Mouse (Mus musculus) midbrain, embryonic 15.5 days (tissue): ENCODE measurements at regions not wholly inside any gene's neighbourhood (a gene's known extent, or its start where the extent isn't known, plus 50 kb on each side); places are given as distances from the start of the nearest gene placed in this dataset.

Experiments used
- ATAC-seq: fragments of 200-750 bp; cut with Nextera tagmentation; replicated peaks from 2 replicates; pipeline ENCODE4 v1.8.0; 2017; ENCODE audit warnings: moderate TSS enrichment
- H3K27ac ChIP-seq: fragments of 300-500 bp; sonication (generic); 2 replicates; pipeline ENCODE4 v1.5.1; 2015; ENCODE audit warnings: mild to moderate bottlenecking, inconsistent platforms
- H3K27me3 ChIP-seq: fragments of 300-500 bp; sonication (generic); replicated peaks from 2 replicates; pipeline ENCODE4 v1.6.1; 2015; ENCODE audit warnings: inconsistent platforms
- H3K36me3 ChIP-seq: fragments of 300-500 bp; sonication (generic); replicated peaks from 2 replicates; pipeline ENCODE4 v1.6.1; 2015; ENCODE audit warnings: inconsistent platforms
- H3K4me1 ChIP-seq: fragments of 300-500 bp; sonication (generic); 2 replicates; pipeline ENCODE4 v1.6.1; 2015; ENCODE audit warnings: inconsistent platforms
- H3K4me2 ChIP-seq: fragments of 300-500 bp; sonication (generic); 2 replicates; pipeline ENCODE4 v1.6.1; 2015; ENCODE audit warnings: inconsistent platforms, mild to moderate bottlenecking, moderate library complexity
- H3K4me3 ChIP-seq: fragments of 300-500 bp; sonication (generic); 2 replicates; pipeline ENCODE4 v1.5.1; 2015; ENCODE audit warnings: mild to moderate bottlenecking, inconsistent platforms
- H3K9ac ChIP-seq: fragments of 300-500 bp; sonication (generic); 2 replicates; pipeline ENCODE4 v1.6.1; 2015; ENCODE audit warnings: mild to moderate bottlenecking, inconsistent platforms
- H3K9me3 ChIP-seq: fragments of 300-500 bp; sonication (generic); 2 replicates; pipeline ENCODE4 v1.6.1; 2016; ENCODE audit warnings: inconsistent platforms
- WGBS: fragments of 180-500 bp; shearing (Covaris S2); methylation state at CpG from one replicate; pipeline ENCODE4 v1.1.7; 2015; ENCODE audit warnings: mixed read lengths; 5-methylcytosine and 5-hydroxymethylcytosine counted together

DNA sequence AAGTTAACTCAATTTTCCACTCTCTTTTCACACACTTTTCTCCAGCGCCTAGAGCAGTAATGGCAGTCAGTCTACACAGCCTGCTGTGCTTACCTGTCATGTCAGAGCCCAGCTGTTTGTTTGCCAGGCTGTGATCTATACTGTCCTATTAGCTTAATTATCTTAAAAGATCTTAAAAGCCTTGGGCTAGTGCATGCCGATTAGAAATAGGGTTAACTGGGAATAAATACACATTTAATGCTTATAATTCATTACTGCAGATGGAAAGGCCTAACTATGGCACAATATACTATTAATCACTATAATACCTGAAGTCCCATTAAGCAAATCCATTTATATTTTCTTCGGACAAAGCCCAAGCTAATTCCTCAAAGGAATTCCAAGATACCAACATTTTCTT, 523.6 kb upstream of the Adamts16 start:
- no peak for ATAC-seq
- Histone ChIP-seq H3K4me3 (no peak overlapping the region), H3K27me3 (no peaks in the 10 kb centered on the region), H3K4me1 (no peaks in the 10 kb centered on the region), H3K27ac (no peak overlapping the region), H3K9me3 (no peaks in the 10 kb centered on the region), H3K9ac (no peak overlapping the region), H3K4me2 (no peak overlapping the region), H3K36me3 (no peaks in the 10 kb centered on the region)
- 70% methylated on average over 3 of the region's 3 CpGs for WGBS

DNA sequence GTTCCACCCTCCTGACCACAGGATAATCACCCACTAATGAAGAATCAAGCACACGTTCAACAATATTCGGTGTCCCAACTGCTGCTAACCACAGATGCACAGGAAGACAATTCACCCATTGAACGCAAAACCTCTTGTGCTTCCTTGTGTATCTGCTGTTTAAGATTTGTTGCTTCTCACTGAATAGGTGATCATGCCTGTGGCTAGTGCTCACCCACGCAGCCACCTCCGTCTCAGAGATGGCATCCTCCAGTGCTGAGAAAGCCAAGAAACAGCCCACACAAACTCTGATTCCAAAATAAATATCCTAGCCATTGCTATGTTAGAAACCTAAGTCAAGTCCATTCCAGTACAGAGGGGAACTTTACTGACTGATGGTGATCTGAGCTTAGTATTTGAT, 520.7 kb upstream of the Adamts16 start:
- Histone ChIP-seq H3K9ac (no peak overlapping the region), H3K4me1 (no peaks in the 10 kb centered on the region), H3K9me3 (no peaks in the 10 kb centered on the region), H3K4me2 (no peak overlapping the region), H3K27me3 (no peaks in the 10 kb centered on the region), H3K36me3 (no peaks in the 10 kb centered on the region), H3K4me3 (no peak overlapping the region), H3K27ac (no peak overlapping the region)
- no peak for ATAC-seq
- WGBS, result 76% methylated on average over 5 of the region's 5 CpGs

DNA sequence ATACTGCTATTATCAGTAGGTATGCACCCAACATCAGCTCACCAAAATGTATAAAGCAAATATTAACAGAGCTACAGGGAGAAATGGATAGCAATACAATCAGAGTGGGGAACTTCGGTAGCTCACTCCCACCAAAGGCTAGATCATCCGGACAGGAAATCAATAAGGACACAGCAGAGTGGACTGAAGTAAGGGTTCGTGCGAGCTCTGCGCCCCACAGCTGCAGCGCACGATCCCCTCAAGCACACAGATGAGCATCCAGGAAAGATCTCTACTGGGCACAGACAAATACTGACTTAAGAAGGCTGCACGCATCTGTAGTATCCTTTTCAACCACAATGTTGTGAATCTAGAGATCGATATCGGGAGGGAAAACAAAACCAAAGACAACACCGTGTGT, 517.5 kb upstream of the Adamts16 start:
- H3K9ac ChIP-seq, result no peak overlapping the region
- no peaks in the 10 kb centered on the region for H3K4me1 ChIP-seq
- no peak for ATAC-seq
- no peaks in the 10 kb centered on the region for H3K36me3 ChIP-seq
- H3K9me3 ChIP-seq, result no peaks in the 10 kb centered on the region
- no peak overlapping the region for H3K4me2 ChIP-seq
- H3K27ac ChIP-seq, result no peak overlapping the region
- H3K4me3 ChIP-seq, result no peak overlapping the region
- WGBS, result 84% methylated on average over 11 of the region's 11 CpGs
- H3K27me3 ChIP-seq, result no peaks in the 10 kb centered on the region

DNA sequence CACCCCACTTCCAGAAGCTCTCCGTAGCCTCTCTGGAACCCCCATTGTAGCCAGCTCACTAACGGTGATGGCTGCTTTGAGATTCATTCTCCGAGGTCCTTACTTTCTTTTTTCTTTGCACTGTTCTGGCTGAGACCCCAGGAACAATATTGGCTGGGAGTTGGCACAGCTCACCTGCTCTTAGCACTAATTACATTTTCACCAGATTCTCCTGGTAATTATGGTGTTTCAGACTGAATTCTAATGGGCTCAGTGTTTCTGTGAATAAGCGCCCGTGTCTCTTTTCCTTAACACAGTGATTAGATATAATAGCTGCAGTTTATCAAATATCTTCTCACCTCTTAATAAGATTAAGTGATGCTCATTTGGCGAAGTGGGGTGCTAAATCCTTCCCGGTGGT, 509.2 kb upstream of the Adamts16 start:
- Histone ChIP-seq H3K4me2 (no peak overlapping the region), H3K4me1 (no peaks in the 10 kb centered on the region), H3K27me3 (no peaks in the 10 kb centered on the region), H3K36me3 (no peaks in the 10 kb centered on the region), H3K4me3 (no peak overlapping the region), H3K9me3 (no peaks in the 10 kb centered on the region), H3K9ac (no peak overlapping the region), H3K27ac (no peak overlapping the region)
- ATAC-seq, result no peak
- 65% methylated on average over 7 of the region's 7 CpGs for WGBS

DNA sequence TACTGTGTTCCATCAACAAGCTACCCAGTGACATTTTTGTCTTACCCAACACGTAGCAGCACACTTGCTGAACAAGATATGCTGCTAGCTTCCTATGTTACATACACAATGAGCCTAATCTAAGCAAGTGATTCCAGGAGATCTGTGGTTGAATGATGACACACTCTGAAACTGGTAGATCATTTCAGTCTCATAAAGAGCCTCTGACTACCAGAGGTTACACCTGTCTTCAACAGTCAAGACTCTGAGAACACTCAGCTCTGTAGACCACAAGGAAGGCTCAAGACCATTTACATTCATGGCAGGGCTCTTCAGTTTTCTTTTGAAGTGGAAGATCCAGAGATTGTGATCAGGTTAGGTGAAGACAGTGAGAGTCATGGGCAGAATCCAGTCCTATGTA, 501.3 kb upstream of the Adamts16 start:
- Histone ChIP-seq H3K27me3 (no peaks in the 10 kb centered on the region), H3K9ac (no peak overlapping the region), H3K4me1 (no peaks in the 10 kb centered on the region), H3K36me3 (no peaks in the 10 kb centered on the region), H3K27ac (no peak overlapping the region), H3K4me3 (no peak overlapping the region), H3K9me3 (no peaks in the 10 kb centered on the region), H3K4me2 (no peak overlapping the region)
- WGBS, result 93% methylated on average over 1 of the region's 1 CpGs
- ATAC-seq, result no peak

DNA sequence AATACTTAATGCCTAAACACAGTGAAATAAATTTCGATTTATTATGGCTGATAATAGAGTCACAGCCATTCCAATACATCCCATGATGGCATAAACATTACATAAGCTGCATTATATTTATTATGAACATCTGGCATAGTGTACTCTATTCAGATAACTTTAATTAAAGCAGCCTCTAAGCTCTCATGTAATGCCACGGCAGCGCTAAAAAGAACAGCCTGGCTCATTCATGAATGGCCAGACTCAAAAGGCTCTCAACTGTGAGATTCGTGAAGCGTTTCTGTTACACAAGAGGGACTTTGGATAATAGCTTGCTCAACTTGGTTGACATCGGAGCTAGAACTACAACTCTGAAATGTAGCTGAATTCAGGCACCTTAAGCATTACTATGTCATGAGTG, 497.1 kb upstream of the Adamts16 start:
- no peak overlapping the region for H3K4me2 ChIP-seq
- WGBS, result 19% methylated on average over 6 of the region's 6 CpGs
- no peak for ATAC-seq
- H3K4me1 ChIP-seq, result no peaks in the 10 kb centered on the region
- no peaks in the 10 kb centered on the region for H3K9me3 ChIP-seq
- no peak overlapping the region for H3K9ac ChIP-seq
- H3K27me3 ChIP-seq, result 0 out of 2 replicates have a peak, but pooled peaks cover 2% of the 10 kb centered on the region
- H3K4me3 ChIP-seq, result no peak overlapping the region
- H3K36me3 ChIP-seq, result no peaks in the 10 kb centered on the region
- H3K27ac ChIP-seq, result no peak overlapping the region

DNA sequence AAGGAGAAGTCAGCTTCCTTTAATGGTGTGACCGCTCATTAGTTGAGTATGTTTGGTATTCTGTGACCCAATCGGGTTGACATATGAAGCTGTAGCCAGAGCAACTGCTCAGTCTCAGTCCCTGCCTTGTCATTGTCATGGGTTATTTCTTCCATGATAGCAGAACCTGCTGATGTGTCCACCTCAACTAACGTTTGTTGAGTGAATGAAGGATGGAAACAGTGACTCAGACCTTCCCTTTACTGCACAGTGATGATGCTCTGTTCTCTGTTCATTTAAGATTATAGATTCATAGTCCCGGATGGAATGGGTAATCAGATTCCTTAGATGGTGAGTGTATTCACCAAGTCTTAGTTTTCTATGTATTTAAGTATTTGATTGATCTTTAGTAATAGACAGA, 493.3 kb upstream of the Adamts16 start:
- H3K36me3 ChIP-seq, result no peaks in the 10 kb centered on the region
- no peak for ATAC-seq
- 89% methylated on average over 4 of the region's 4 CpGs for WGBS
- no peak overlapping the region for H3K4me2 ChIP-seq
- H3K9ac ChIP-seq, result no peak overlapping the region
- no peaks in the 10 kb centered on the region for H3K9me3 ChIP-seq
- H3K27ac ChIP-seq, result no peak overlapping the region
- 0 out of 2 replicates have a peak, but pooled peaks cover 2% of the 10 kb centered on the region for H3K27me3 ChIP-seq
- H3K4me1 ChIP-seq, result peaks cover 8% of the 10 kb centered on the region; the same call in 1 of the 2 replicates
- H3K4me3 ChIP-seq, result no peak overlapping the region

DNA sequence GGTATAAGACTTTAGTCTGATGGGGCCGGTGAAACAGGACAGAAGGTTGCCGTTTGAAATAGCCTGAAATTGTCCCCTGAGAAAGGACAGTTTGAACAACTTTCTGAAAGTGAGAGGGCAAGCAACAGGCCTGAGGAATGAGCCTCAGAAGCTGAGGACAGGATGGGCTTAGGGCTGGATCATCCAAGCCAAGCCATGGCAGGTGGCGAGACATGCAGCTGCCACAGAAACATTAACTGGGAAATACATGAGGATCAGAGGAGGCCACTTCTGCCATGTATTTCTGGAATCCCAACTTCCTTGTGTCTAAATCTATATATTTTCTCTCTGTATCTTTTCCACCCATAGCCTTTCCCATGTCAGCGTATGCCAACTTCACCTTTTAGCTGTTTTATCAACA, 491.5 kb upstream of the Adamts16 start:
- H3K4me2 ChIP-seq, result no peak overlapping the region
- H3K9ac ChIP-seq, result no peak overlapping the region
- H3K4me3 ChIP-seq, result no peak overlapping the region
- no peak for ATAC-seq
- H3K4me1 ChIP-seq, result peaks cover 11% of the 10 kb centered on the region; the same call in 1 of the 2 replicates
- 95% methylated on average over 4 of the region's 4 CpGs for WGBS
- H3K27me3 ChIP-seq, result 0 out of 2 replicates have a peak, but pooled peaks cover 2% of the 10 kb centered on the region
- H3K36me3 ChIP-seq, result no peaks in the 10 kb centered on the region
- H3K27ac ChIP-seq, result no peak overlapping the region
- H3K9me3 ChIP-seq, result no peaks in the 10 kb centered on the region

DNA sequence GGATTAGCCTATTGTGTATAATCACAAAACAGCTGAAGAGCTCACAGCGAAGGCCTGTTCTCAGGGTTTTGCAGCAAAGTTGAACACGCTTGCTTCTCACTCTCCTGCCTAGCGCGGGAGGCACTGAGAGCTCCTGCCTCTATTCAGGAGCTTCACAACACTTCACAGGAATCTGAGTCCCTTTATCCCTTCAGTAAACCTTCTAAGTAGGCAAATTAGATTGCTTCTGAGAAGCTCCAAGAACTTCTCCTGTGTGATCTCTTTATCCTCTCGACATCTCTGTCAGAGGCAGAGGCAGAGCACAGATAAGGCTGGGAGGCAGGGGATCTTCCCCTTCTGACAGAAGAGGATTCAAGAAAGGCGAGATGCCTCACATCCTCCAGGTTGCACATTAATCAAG, 488.7 kb upstream of the Adamts16 start:
- no peaks in the 10 kb centered on the region for H3K27me3 ChIP-seq
- H3K4me2 ChIP-seq, result no peak overlapping the region
- no peaks in the 10 kb centered on the region for H3K36me3 ChIP-seq
- no peak overlapping the region for H3K4me3 ChIP-seq
- no peak for ATAC-seq
- no peak overlapping the region for H3K27ac ChIP-seq
- no peak overlapping the region for H3K9ac ChIP-seq
- H3K4me1 ChIP-seq, result peaks cover 11% of the 10 kb centered on the region; the same call in 1 of the 2 replicates
- H3K9me3 ChIP-seq, result no peaks in the 10 kb centered on the region
- 6% methylated on average over 6 of the region's 6 CpGs for WGBS

DNA sequence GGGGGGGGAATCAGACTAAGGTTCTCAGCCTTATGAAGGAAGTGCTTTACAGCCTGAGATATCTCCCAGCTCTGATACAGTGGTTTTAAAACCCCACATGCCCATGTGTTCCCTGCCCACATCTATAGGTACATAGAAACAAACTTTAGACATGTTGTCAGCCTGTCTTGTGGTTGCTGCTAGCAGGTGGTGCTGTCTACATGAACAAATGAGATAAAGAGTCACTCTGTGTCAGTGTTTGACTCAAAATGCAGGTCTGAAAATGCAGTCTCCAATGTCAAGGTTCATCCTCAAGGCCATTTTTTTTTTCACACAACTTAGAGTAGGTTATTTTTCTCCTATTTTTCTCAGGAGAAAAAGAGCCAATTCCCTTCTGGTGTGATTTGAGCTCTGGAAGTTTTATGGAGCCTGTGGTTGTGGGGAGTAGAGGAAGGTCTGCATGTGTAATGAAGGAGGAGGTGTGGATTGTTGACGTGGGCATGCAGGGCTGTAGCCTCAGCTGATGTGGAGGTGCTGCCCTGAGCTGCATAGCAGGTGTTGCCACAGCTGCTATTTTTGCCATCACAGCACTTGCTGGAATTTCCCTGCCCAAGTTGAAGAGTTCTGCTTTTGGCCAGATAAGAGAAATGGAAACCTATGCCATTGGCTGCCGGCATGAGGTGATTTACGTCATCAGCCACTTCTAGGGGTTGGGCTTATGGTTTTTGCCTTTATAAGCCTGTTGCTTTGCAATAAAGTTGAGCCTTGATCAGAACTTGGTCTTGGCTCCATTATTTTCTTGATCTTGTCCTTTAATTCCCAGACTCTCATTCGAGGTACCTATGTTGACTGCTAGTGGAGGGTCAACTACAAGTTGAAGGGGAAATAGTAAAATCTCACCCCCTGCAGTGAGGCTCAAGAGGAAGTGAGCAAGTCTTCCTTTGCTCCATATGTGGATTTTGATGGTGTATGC, 486.5 kb upstream of the Adamts16 start:
- ATAC-seq, result no peak
- Histone ChIP-seq H3K36me3 (no peaks in the 10 kb centered on the region), H3K9ac (no peak overlapping the region), H3K4me1 (peaks cover 11% of the 10 kb centered on the region; the same call in 1 of the 2 replicates), H3K27me3 (no peaks in the 10 kb centered on the region), H3K27ac (no peak overlapping the region), H3K4me2 (no peak overlapping the region), H3K4me3 (no peak overlapping the region), H3K9me3 (no peaks in the 10 kb centered on the region)
- WGBS, result 83% methylated on average over 4 of the region's 4 CpGs

DNA sequence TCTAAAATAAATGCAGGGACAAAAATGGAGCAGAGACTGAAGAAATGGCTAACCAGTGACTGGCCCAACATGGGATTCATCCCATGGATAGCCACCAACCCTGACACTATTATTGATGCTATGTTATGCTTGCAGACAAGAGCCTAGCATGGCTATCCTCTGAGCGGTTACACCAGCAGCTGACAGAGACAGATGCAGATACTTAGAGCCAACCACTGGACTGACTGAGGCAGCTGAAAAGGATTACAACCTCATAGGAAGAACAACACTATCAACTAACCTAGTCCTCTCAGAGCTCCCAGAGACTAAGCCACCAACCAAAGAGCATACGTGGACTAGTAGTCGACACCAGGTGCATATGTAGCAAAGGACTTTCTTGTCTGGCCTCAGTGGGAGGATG, 478.9 kb upstream of the Adamts16 start:
- Histone ChIP-seq H3K4me1 (no peaks in the 10 kb centered on the region), H3K27ac (no peak overlapping the region), H3K4me3 (no peak overlapping the region), H3K4me2 (no peak overlapping the region), H3K36me3 (no peaks in the 10 kb centered on the region), H3K27me3 (no peaks in the 10 kb centered on the region), H3K9ac (no peak overlapping the region), H3K9me3 (no peaks in the 10 kb centered on the region)
- ATAC-seq, result no peak
- 83% methylated on average over 3 of the region's 3 CpGs for WGBS

DNA sequence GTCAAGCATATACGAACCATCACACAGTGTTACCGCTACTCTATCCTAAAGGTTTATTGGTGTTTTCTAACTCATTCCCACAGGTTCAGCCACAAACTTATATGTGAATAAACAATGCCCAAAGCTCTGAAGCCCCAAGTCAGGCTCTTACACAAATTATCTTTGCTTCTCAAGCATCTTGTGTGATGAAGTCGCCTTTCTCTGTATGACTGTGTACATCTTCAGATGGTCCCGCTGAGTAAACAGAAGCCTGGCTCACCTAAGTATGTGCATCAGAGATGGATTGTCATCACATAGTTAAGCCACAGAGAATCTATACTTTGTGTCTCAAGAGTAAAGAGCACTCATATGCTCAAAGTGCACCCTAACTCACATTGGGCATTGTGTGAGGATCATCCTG, 462.3 kb upstream of the Adamts16 start:
- H3K9ac ChIP-seq, result no peak overlapping the region
- H3K4me3 ChIP-seq, result no peak overlapping the region
- H3K27ac ChIP-seq, result no peak overlapping the region
- H3K36me3 ChIP-seq, result no peaks in the 10 kb centered on the region
- WGBS, result 96% methylated on average over 4 of the region's 4 CpGs
- no peak overlapping the region for H3K4me2 ChIP-seq
- H3K9me3 ChIP-seq, result no peaks in the 10 kb centered on the region
- H3K4me1 ChIP-seq, result no peaks in the 10 kb centered on the region
- ATAC-seq, result no peak
- no peaks in the 10 kb centered on the region for H3K27me3 ChIP-seq

DNA sequence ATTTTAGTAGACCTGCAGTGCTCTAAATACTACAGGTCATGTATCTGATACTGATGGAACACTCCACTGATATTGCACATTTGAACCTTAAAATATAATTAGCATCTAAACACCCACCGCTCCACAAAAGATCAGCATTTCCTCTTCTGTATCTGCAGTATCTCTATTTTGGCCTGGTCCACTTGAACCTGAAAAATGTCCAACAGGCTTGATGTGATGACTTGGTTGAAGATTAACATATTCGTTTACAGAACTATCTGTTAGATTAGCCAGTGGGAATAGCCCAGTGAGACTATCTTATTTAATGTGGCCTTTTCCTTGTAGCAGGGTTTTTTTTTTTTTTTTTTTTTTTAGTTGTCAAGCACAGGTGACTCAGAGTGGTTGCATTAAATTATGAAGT, 434.4 kb upstream of the Adamts16 start:
- Histone ChIP-seq H3K4me3 (no peak overlapping the region), H3K9me3 (no peaks in the 10 kb centered on the region), H3K9ac (no peak overlapping the region), H3K27ac (no peak overlapping the region), H3K36me3 (no peaks in the 10 kb centered on the region), H3K27me3 (no peaks in the 10 kb centered on the region), H3K4me2 (no peak overlapping the region), H3K4me1 (no peaks in the 10 kb centered on the region)
- ATAC-seq, result no peak
- WGBS, result 89% methylated on average over 2 of the region's 2 CpGs
